8 mouse cellular contexts compared by ENCODE assay signal in genomic region chr1:132542762-132543306, GRCm38 (mm10). TPM values are rescaled to one million over a fixed set of nuclear protein-coding genes. Genes with fewer than 3 reads are reported as not detected.
DNase-seq lines count a peak whose midpoint lies in the region; ATAC-seq and TF ChIP-seq lines count a peak whose summit lies in the region.

Gene Cntn2 (minus strand): TSS chr1:132543256.

- no peak for DNase-seq in heart, embryonic 10.5 days (ENCODE audit: low spot score)
- no peak for DNase-seq in heart, adult 9 months (ENCODE audit: low spot score in 2 of 2)
- DNase-seq in cerebellum, postnatal 10 days = peak; percentile 92 to 95
- DNase-seq in right cerebral cortex, postnatal 4 days = peak; percentile 74
- no peak for DNase-seq in gastrocnemius, adult 8-10 months (ENCODE audit: low spot score in 2 of 2)
- no peak for DNase-seq in lung, postnatal 0 days (ENCODE audit: low spot score)

- peak within 1 kb of the TSS; percentile 68 for H3K4me2 ChIP-seq in hindbrain, embryonic 13.5 days
- H3K4me2 ChIP-seq in limb, embryonic 12.5 days = peak within 1 kb of the TSS; percentile 61
- H3K4me2 ChIP-seq in lung, postnatal 0 days (replicated peaks; ENCODE audit: low read depth, low read length) = no peak within 1 kb of the TSS

- ATAC-seq in hindbrain, embryonic 13.5 days (ENCODE audit: low FRiP score) = peak; percentile 87
- ATAC-seq in limb, embryonic 12.5 days (ENCODE audit: insufficient number of reproducible peaks, insufficient read depth, low FRiP score, low TSS enrichment, low read depth) = no peak
- ATAC-seq in lung, postnatal 0 days = no peak

- WGBS in heart, embryonic 10.5 days = 1% methylated on average over 30 of the region's 30 CpGs
- under 1% methylated on average over 30 of the region's 30 CpGs for WGBS in hindbrain, embryonic 13.5 days
- WGBS in limb, embryonic 12.5 days = 1% methylated on average over 30 of the region's 30 CpGs
- 3% methylated on average over 23 of the region's 30 CpGs for WGBS in lung, postnatal 0 days

- no peak for TF ChIP-seq EP300 in lung, postnatal 0 days (IDR thresholded peaks at IDR 0.05)

- no peaks in the 10 kb centered on the region for H3K36me3 ChIP-seq in heart, embryonic 10.5 days
- H3K36me3 ChIP-seq in hindbrain, embryonic 13.5 days = no peaks in the 10 kb centered on the region
- H3K36me3 ChIP-seq in limb, embryonic 12.5 days = no peaks in the 10 kb centered on the region
- no peaks in the 10 kb centered on the region for H3K36me3 ChIP-seq in lung, postnatal 0 days (ENCODE audit: insufficient read depth, low read length)

- peak within 1 kb of the TSS; percentile 81 for H3K9ac ChIP-seq in hindbrain, embryonic 13.5 days
- H3K9ac ChIP-seq in limb, embryonic 12.5 days (replicated peaks) = 0 out of 2 replicates have a peak within 1 kb of the TSS, but pooled peaks have one; percentile 18
- H3K9ac ChIP-seq in lung, postnatal 0 days (replicated peaks; ENCODE audit: low read depth) = no peak within 1 kb of the TSS

- peak within 1 kb of the TSS; percentile 43 for H3K4me3 ChIP-seq in heart, embryonic 10.5 days
- H3K4me3 ChIP-seq in hindbrain, embryonic 13.5 days = peak within 1 kb of the TSS; percentile 51
- H3K4me3 ChIP-seq in limb, embryonic 12.5 days (replicated peaks) = peak within 1 kb of the TSS; percentile 35
- no peak within 1 kb of the TSS for H3K4me3 ChIP-seq in lung, postnatal 0 days (ENCODE audit: low read depth, low read length)

- TF ChIP-seq CTCF in lung, postnatal 0 days (IDR thresholded peaks at IDR 0.05) = no peak

- H3K9me3 ChIP-seq in heart, embryonic 10.5 days = no peaks in the 10 kb centered on the region
- H3K9me3 ChIP-seq in hindbrain, embryonic 13.5 days = no peaks in the 10 kb centered on the region
- H3K9me3 ChIP-seq in limb, embryonic 12.5 days = no peaks in the 10 kb centered on the region
- no peaks in the 10 kb centered on the region for H3K9me3 ChIP-seq in lung, postnatal 0 days (ENCODE audit: low read length)

- H3K4me1 ChIP-seq in heart, embryonic 10.5 days = peaks cover 38% of the 10 kb centered on the region
- H3K4me1 ChIP-seq in hindbrain, embryonic 13.5 days (replicated peaks) = peaks cover 58% of the 10 kb centered on the region
- peaks cover 27% of the 10 kb centered on the region for H3K4me1 ChIP-seq in limb, embryonic 12.5 days (replicated peaks)
- no peaks in the 10 kb centered on the region; the same call in 1 of the 2 replicates for H3K4me1 ChIP-seq in lung, postnatal 0 days (ENCODE audit: insufficient read depth, low read depth, low read length)

- no peak within 1 kb of the TSS for H3K27ac ChIP-seq in heart, embryonic 10.5 days
- peak within 1 kb of the TSS; percentile 72 for H3K27ac ChIP-seq in hindbrain, embryonic 13.5 days
- H3K27ac ChIP-seq in limb, embryonic 12.5 days = no peak within 1 kb of the TSS
- no peak within 1 kb of the TSS for H3K27ac ChIP-seq in lung, postnatal 0 days (ENCODE audit: low read length)

- H3K27me3 ChIP-seq in heart, embryonic 10.5 days (ENCODE audit: insufficient read depth, poor library complexity, severe bottlenecking) = peaks cover 87% of the 10 kb centered on the region
- H3K27me3 ChIP-seq in hindbrain, embryonic 13.5 days = peaks cover 38% of the 10 kb centered on the region
- peaks cover 90% of the 10 kb centered on the region for H3K27me3 ChIP-seq in limb, embryonic 12.5 days
- H3K27me3 ChIP-seq in lung, postnatal 0 days (replicated peaks; ENCODE audit: insufficient read depth, low read length) = peaks cover 24% of the 10 kb centered on the region

RNA-seq across cellular contexts. Expression of gene Cntn2, which starts in this region (rescaled TPM):
- polyA plus RNA-seq in heart, embryonic 10.5 days (2016; fragmentation: Nextera tagmentation; extraction: Ambion mirVana) = 0.14 and 0.67 TPM in 2 replicates
- 57.6 and 67.5 TPM in 2 replicates for polyA plus RNA-seq in hindbrain, embryonic 13.5 days (2015; fragmentation: Nextera tagmentation; extraction: Ambion mirVana)
- 0.76 and 2.1 TPM in 2 replicates for polyA plus RNA-seq in limb, embryonic 12.5 days (2016; fragmentation: Nextera tagmentation; extraction: Ambion mirVana)
- not detected for total RNA-seq in gastrocnemius, adult 8-10 months (2022)
- polyA plus RNA-seq in lung, postnatal 0 days (2015; fragmentation: Nextera tagmentation; extraction: Ambion mirVana) = 0.02 and 0.04 TPM in 2 replicates

Comparison
In these comparisons a context has a peak if more than half of its experiments do, and no peak if none do; other contexts are left out.
1. RNA of gene Cntn2 (polyA plus RNA-seq): 57.6 to 67.5 TPM in hindbrain, embryonic 13.5 days; 0.76 to 2.1 TPM in limb, embryonic 12.5 days, 0.14 to 0.67 TPM in heart, embryonic 10.5 days and 0.02 to 0.04 TPM in lung, postnatal 0 days; every median in the first group is over 10 times any median in the second.
2. DNase-seq: peak in cerebellum, postnatal 10 days (2 of 2) and right cerebral cortex, postnatal 4 days (single experiment); none in heart, embryonic 10.5 days (single experiment), heart, adult 9 months (0 of 2), gastrocnemius, adult 8-10 months (0 of 2) and lung, postnatal 0 days (single experiment).